Mouse (Mus musculus) megakaryocyte, embryonic 14.5 days (primary cell): Measurements from ENCODE around the gene Gm49394.

Experiments
- FLI1 ChIP-seq: IDR thresholded peaks from 2 replicates; pipeline ENCODE4 v1.6.1; 2012; ENCODE audit warnings: low read length, inconsistent platforms, mixed read lengths
- GATA1 ChIP-seq: IDR thresholded peaks from 3 replicates; pipeline ENCODE4 v1.6.1; 2012; ENCODE audit warnings: mixed read lengths, low read length, inconsistent platforms, borderline replicate concordance

DNA sequence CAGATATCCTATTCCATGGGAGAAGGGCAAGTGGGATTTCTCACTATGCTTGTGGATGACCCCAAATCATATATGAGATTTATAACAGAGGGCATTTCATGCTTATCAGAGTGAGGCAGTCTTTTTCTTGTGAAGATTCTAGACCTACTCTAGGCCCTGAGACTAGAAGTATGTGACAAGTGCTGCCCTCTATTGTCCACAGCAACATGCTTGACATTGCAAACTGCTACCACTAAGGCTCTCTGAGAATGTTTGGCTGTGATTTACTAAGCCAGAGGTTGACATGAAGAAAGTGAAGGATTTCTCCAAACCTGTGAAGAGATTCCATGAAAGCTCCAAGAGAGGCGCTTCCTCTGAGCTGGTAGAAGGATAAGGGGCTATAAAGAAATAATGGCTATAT is 1.3 kb upstream of the Gm49394 start:
- no peak for TF ChIP-seq GATA1
- no peak for TF ChIP-seq FLI1
